Mouse (Mus musculus): ENCODE data around the gene Ppp1r10. TPM values are rescaled to one million over a fixed set of nuclear protein-coding genes. Genes with fewer than 3 reads are reported as not detected.

Gene Ppp1r10
- 13.6 and 15.3 TPM in 2 replicates for polyA plus RNA-seq (2015; fragmentation: Nextera tagmentation; extraction: Ambion mirVana)

GRCm38 (mm10) chr17:35916297-35917142 is at the start of gene Ppp1r10, which contains the start of gene Mrps18b:
TSS of gene Ppp1r10 (plus strand) at chr17:35916434.
TSS of gene Mrps18b (minus strand) at chr17:35916389.

DNA sequence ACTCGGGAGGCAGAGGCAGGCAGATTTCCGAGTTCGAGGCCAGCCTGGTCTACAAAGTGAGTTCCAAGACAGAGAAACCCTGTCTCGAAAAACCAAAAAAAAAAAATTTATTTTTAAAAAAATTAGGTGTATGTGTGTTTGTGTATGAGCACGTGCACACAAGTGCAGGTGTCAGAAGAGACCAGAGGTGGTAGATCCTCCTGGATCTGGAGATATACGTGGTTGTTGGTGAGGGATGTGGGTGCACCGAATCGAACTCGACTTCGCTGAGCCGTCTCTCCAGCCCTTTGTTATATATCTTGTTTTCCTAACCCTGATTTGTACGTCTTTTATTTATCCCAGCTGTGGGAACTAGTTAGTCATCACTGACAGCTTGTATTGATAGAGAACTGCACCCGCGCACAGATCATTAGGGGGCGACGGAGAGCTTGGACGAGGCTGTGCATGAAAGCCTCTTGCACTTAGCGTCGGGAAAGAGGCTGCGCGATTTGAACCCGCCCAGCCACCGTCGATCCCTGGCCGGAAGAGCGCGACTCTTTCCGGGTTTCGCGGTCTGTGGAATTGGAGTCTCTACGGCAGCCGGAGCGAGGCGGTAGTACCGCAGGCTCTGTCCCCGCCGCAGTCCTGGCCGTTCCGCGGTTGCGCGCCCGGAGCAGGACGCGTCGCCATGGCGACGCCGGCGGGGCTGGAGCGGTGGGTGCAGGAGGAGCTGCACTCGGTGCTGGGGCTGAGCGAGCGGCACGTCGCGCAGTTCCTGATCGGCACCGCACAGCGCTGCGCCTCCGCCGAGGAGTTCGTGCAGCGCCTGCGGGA is 36.8 kb upstream of the Ppp1r10 start, which contains the start of gene Dhx16:
Dhx16 (plus strand) TSS at position 575 of the 813 bp plus-strand sequence.

DNA sequence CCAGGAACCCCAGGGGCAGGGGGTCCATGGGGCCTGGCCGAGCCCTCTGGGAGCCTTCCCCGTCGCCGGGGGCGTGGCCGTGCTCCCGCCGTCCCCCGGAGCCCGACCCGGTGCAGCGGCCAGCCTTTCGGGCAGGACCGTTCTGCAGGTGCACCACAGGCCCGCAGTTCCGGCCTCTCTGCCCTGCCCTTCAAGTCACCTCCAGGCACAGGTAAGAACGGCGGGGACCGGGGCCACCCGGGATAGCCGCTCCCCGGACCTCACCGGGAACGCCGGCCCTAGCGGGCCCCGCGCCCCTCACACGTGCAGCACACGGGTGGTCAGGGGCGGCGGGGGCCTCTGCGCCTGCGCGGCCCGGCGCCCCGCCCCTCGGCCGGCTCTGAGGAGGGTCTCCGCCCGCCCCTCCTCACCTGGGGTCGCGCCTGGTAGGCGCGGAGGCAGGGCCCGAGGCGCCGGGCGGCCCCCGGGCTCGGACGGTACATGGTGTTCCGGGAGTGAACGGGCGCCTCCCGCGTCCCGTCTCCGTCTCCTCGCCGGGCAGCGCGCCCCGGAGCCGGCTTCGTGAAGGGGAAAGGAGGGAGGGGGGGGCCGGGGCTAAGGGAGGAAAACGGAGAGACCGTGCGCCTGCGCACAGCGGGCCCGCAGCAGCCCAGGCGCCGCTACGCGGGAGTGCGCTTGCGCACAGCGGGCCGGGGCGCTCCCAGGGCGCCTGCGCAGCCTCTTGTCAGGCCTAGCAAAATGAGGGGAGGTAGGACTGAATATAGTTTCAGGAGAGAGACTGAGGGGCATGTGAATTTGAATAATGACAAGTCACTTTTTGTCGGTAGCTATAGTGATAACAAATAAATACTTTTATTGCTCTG is 19.2 kb upstream of the Ppp1r10 start, which contains the start of gene 2310061I04Rik:
2310061I04Rik (minus strand) TSS at position 651 of the 863 bp plus-strand sequence.

DNA sequence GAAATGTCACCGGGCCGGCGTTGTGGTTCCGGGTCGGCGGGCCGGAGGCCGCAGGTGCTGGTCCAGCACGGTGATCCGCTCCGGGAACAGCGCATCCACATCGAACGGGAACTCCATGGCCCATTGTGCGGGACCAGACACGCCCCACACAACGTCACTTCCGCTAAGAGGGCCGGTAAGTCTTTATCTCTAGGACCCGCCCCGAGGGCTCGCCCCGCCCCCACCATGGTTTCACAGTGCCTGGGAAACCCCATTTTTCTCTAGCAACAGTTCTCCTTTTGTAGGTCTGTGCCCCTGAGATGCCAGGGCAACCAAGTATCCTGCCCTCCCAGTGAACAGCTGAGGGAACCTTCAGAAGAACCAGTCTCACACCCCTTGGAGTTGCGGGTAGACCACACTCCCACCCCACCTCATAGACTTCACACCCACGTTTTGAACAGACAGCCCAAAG is 6.3 kb upstream of the Ppp1r10 start, which contains the start of gene Atat1:
Atat1 (minus strand) TSS at position 157 of the 451 bp plus-strand sequence.

DNA sequence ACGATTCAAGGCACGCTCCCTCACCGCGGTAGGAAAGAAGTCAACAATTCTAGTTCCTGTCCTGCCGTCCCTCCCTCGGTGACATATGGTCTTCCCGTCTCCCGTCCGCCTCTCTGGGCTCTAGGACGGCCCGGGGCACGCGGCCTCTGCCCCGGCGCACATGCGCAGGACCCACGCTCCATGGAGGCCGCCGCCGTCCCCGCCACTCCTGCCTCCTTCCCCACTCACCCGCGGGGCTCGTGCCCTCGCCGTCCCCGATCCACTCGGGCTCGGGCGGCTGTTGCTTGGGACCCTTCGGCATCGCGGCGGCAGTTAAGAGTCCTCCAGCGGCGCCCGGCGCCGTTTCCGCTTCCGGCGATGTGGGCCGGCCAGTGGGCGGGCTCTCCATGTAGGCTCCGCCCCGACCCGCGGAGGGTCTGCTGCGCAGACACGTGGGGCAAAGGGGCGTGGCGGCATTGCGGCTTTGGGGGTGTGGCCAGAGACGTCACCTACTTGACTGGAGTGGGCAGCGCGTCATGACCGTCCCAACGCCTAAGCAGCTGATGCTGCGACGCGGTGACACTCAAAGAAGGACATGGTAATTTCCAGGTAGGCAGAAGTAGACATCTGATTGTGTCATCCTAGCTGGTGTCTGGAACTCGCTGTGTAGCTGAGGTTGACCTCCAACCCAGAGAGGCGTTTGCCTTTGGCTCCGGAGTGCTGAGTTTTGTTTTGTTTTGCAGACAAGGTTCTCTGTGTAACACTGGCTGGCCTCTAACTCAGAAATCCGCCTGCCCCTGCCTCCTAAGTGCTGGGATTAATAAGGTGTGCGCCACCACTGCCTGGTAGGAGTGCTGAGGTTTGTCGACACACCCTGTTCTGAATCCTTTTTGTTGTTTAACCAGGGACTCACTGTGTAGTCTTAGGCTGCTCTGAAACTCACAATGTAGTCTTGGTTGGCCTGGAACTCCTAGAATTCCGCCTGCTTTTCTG is 53.5 kb downstream of the Ppp1r10 start, which contains the start of gene Abcf1:
Abcf1 (minus strand) TSS at position 344 of the 972 bp plus-strand sequence.

DNA sequence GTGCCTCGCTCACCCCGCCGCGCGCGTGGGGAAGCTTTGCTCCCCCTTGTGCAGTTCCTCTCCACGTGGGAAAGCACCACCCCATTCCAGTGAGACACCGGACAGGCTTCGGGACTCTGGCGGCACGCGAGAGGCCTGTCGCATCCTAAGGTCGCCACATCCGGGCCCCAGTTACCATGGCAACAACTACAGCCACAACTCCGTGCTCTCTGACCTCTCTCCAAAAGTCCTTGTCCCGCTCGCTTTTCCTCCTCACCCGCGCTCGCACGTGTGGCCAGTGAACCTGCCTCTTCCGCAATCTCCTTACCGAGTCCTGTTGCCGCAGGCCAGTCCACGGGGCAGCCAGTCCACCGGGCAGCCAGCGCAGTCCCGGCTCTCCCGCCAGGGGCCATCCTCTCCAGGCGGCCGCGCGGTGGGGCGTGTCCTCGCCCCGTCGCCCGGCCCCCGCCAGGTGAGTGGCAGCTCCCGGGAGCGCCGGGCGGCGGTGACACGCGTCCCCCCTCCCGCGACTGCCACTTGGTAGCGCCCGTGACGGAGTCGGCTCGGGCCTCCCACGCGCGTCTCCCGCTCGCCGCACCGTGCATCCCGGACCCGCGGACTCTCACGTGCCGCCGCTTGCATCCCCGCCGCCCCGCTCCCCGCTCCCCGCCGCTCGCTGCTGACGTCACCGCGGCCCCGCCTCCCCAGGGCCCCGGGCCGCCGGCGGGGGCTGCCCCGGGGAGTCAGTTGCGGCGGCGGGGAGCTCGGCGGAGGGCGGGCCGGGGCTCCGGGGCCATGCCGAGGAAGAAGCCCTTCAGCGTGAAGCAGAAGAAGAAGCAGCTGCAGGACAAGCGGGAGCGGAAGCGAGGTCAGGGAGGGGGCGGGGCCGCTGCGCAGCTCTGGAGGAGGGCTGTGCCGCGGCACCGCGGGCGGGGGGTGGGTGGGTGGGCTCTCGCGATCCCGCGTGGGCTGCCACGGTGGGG is 63.4 kb downstream of the Ppp1r10 start, which contains the start of the genes Gnl1 and Prr3:
Gnl1 (plus strand) TSS at position 451 of the 962 bp plus-strand sequence.
Prr3 (minus strand) TSS at position 836 of the 962 bp plus-strand sequence.

MicroRNAs encoded within 50 kb of the gene (microRNA counts, 519-probe panel; counts per million panel counts)
- microRNA mmu-miR-1894-3p (not detected), microRNA mmu-miR-1894-5p (not detected), microRNA mmu-miR-877 (not detected)

Small RNA genes lying within 50 kb of the gene (microRNA-seq; reads per million reads assigned to microRNA genes)
- gene Gm28033 (4.0 reads per million, percentile 6 among the genes with 10 or more reads in this experiment), gene Mir1894 (not detected), gene Mir877 (36.2 reads per million, percentile 36 among the genes with 10 or more reads in this experiment)

Other genes starting within 250 kb of the Ppp1r10 start
- gene Vars2, start 248.8 kb upstream of the Ppp1r10 start, polyA plus RNA-seq (2015; fragmentation: Nextera tagmentation; extraction: Ambion mirVana), result 9.0 and 10.0 TPM in 2 replicates
- gene Gtf2h4, start 242.7 kb upstream of the Ppp1r10 start, polyA plus RNA-seq (2015; fragmentation: Nextera tagmentation; extraction: Ambion mirVana), result 19.8 and 20.5 TPM in 2 replicates
- 37.2 and 44.1 TPM in 2 replicates for gene Ddr1, start 211.8 kb upstream of the Ppp1r10 start, polyA plus RNA-seq (2015; fragmentation: Nextera tagmentation; extraction: Ambion mirVana)
- 165 and 168 TPM in 2 replicates for gene Ier3, start 94.8 kb upstream of the Ppp1r10 start, polyA plus RNA-seq (2015; fragmentation: Nextera tagmentation; extraction: Ambion mirVana)
- 123 and 125 TPM in 2 replicates for gene Flot1, start 93.2 kb upstream of the Ppp1r10 start, polyA plus RNA-seq (2015; fragmentation: Nextera tagmentation; extraction: Ambion mirVana)
- gene Tubb5, start 78.1 kb upstream of the Ppp1r10 start, polyA plus RNA-seq (2015; fragmentation: Nextera tagmentation; extraction: Ambion mirVana), result 388 and 491 TPM in 2 replicates
- gene Mdc1, start 74.9 kb upstream of the Ppp1r10 start, polyA plus RNA-seq (2015; fragmentation: Nextera tagmentation; extraction: Ambion mirVana), result 2.9 and 3.6 TPM in 2 replicates
- gene Nrm, start 55.1 kb upstream of the Ppp1r10 start, polyA plus RNA-seq (2015; fragmentation: Nextera tagmentation; extraction: Ambion mirVana), result 29.7 and 38.5 TPM in 2 replicates
- 80.2 and 88.5 TPM in 2 replicates for gene Ppp1r18, start 50.8 kb upstream of the Ppp1r10 start, polyA plus RNA-seq (2015; fragmentation: Nextera tagmentation; extraction: Ambion mirVana)
- gene Dhx16, start 36.6 kb upstream of the Ppp1r10 start, polyA plus RNA-seq (2015; fragmentation: Nextera tagmentation; extraction: Ambion mirVana), result 15.8 and 18.3 TPM in 2 replicates
- gene 2310061I04Rik, start 19.0 kb upstream of the Ppp1r10 start, polyA plus RNA-seq (2015; fragmentation: Nextera tagmentation; extraction: Ambion mirVana), result 12.6 and 13.9 TPM in 2 replicates
- 19.0 and 19.2 TPM in 2 replicates for gene Atat1, start 6.4 kb upstream of the Ppp1r10 start, polyA plus RNA-seq (2015; fragmentation: Nextera tagmentation; extraction: Ambion mirVana)
- 78.1 and 88.8 TPM in 2 replicates for gene Mrps18b, start within 50 bp of the Ppp1r10 start, polyA plus RNA-seq (2015; fragmentation: Nextera tagmentation; extraction: Ambion mirVana)
- gene Abcf1, start 53.3 kb downstream of the Ppp1r10 start, polyA plus RNA-seq (2015; fragmentation: Nextera tagmentation; extraction: Ambion mirVana), result 44.1 and 56.8 TPM in 2 replicates
- gene Gnl1, start 63.4 kb downstream of the Ppp1r10 start, polyA plus RNA-seq (2015; fragmentation: Nextera tagmentation; extraction: Ambion mirVana), result 32.5 and 34.2 TPM in 2 replicates
- gene Prr3, start 63.8 kb downstream of the Ppp1r10 start, polyA plus RNA-seq (2015; fragmentation: Nextera tagmentation; extraction: Ambion mirVana), result 11.1 and 12.2 TPM in 2 replicates
- gene H2-T24, start 104.1 kb downstream of the Ppp1r10 start, polyA plus RNA-seq (2015; fragmentation: Nextera tagmentation; extraction: Ambion mirVana), result 2.4 and 2.6 TPM in 2 replicates
- 31.2 and 41.0 TPM in 2 replicates for gene H2-T23, start 116.4 kb downstream of the Ppp1r10 start, polyA plus RNA-seq (2015; fragmentation: Nextera tagmentation; extraction: Ambion mirVana)
- gene H2-T22, start 126.3 kb downstream of the Ppp1r10 start, polyA plus RNA-seq (2015; fragmentation: Nextera tagmentation; extraction: Ambion mirVana), result 32.7 and 34.7 TPM in 2 replicates
- 0.10 TPM in 1 of 2 replicates, not detected in the other for gene Gm6034, start 126.5 kb downstream of the Ppp1r10 start, polyA plus RNA-seq (2015; fragmentation: Nextera tagmentation; extraction: Ambion mirVana)
- not detected in 2 replicates for gene Gm11127, start 141.9 kb downstream of the Ppp1r10 start, polyA plus RNA-seq (2015; fragmentation: Nextera tagmentation; extraction: Ambion mirVana)
- not detected in 2 replicates for gene Gm19684, start 205.2 kb downstream of the Ppp1r10 start, polyA plus RNA-seq (2015; fragmentation: Nextera tagmentation; extraction: Ambion mirVana)
- not detected in 2 replicates for gene Gm7030, start 213.0 kb downstream of the Ppp1r10 start, polyA plus RNA-seq (2015; fragmentation: Nextera tagmentation; extraction: Ambion mirVana)

Data from urinary bladder, postnatal 0 days (tissue).